Mouse (Mus musculus): ENCODE measurements at regions not wholly inside any gene's neighbourhood (a gene's known extent, or its start where the extent isn't known, plus 50 kb on each side); places are given as distances from the start of the nearest gene placed in this dataset.

- in situ Hi-C loops (cut with MboI) = no loop called here
Measured at GRCm38 (mm10) chr4:142860441-142860840, 352.4 kb downstream of the Prdm2 start.

- in situ Hi-C loops (cut with MboI) = no loop called here
Measured at GRCm38 (mm10) chr4:142856626-142857025, 356.2 kb downstream of the Prdm2 start.

- in situ Hi-C loops (cut with MboI) = no loop called here
Measured at GRCm38 (mm10) chr4:142855635-142856034, 357.2 kb downstream of the Prdm2 start.

GRCm38 (mm10) chr4:142853924-142854323, 358.9 kb downstream of the Prdm2 start:
- in situ Hi-C loops (cut with MboI) = no loop called here

GRCm38 (mm10) chr4:142845066-142845696, 367.6 kb downstream of the Prdm2 start:
- in situ Hi-C loops (cut with MboI) = no loop called here

- in situ Hi-C loops (cut with MboI) = no loop called here
Measured at GRCm38 (mm10) chr4:142839540-142839939, 373.3 kb downstream of the Prdm2 start.

GRCm38 (mm10) chr4:142838363-142838964, 374.3 kb downstream of the Prdm2 start:
- in situ Hi-C loops (cut with MboI) = no loop called here

- in situ Hi-C loops (cut with MboI) = no loop called here
Measured at GRCm38 (mm10) chr4:142837636-142838035, 375.2 kb downstream of the Prdm2 start.

- in situ Hi-C loops (cut with MboI) = no loop called here
Measured at GRCm38 (mm10) chr4:142829711-142830110, 383.1 kb downstream of the Prdm2 start.

- in situ Hi-C loops (cut with MboI) = no loop called here
Measured at GRCm38 (mm10) chr4:142828969-142829368, 383.8 kb downstream of the Prdm2 start.

GRCm38 (mm10) chr4:142826250-142826893, 386.4 kb downstream of the Prdm2 start:
- in situ Hi-C loops (cut with MboI) = no loop called here

GRCm38 (mm10) chr4:142825786-142826185, 387.0 kb downstream of the Prdm2 start:
- in situ Hi-C loops (cut with MboI) = no loop called here

GRCm38 (mm10) chr4:142818440-142818839, 394.4 kb downstream of the Prdm2 start:
- in situ Hi-C loops (cut with MboI) = no loop called here

- in situ Hi-C loops (cut with MboI) = no loop called here
Measured at GRCm38 (mm10) chr4:142816986-142817385, 395.8 kb downstream of the Prdm2 start.

GRCm38 (mm10) chr4:142803819-142804218, 409.0 kb downstream of the Prdm2 start:
- in situ Hi-C loops (cut with MboI) = no loop called here

GRCm38 (mm10) chr4:142799291-142799690, 413.5 kb downstream of the Prdm2 start:
- in situ Hi-C loops (cut with MboI) = no loop called here

GRCm38 (mm10) chr4:142798834-142799233, 414.0 kb downstream of the Prdm2 start:
- in situ Hi-C loops (cut with MboI) = no loop called here

GRCm38 (mm10) chr4:142792606-142792970, 420.2 kb downstream of the Prdm2 start:
- in situ Hi-C loops (cut with MboI) = no loop called here

GRCm38 (mm10) chr4:142791823-142792605, 420.8 kb downstream of the Prdm2 start:
- in situ Hi-C loops (cut with MboI) = no loop called here

- in situ Hi-C loops (cut with MboI) = no loop called here
Measured at GRCm38 (mm10) chr4:142789048-142789447, 423.7 kb downstream of the Prdm2 start.

GRCm38 (mm10) chr4:142785386-142785785, 427.4 kb downstream of the Prdm2 start:
- in situ Hi-C loops (cut with MboI) = no loop called here

GRCm38 (mm10) chr4:142776711-142777411, 435.9 kb downstream of the Prdm2 start:
- in situ Hi-C loops (cut with MboI) = no loop called here

Data from mature B cell (primary cell).